Mouse (Mus musculus) telencephalon, adult 2 months (tissue): Measurements from ENCODE around the gene Dcpp3.
"Not testable (repeated sequence)": the region's sequence is repeated elsewhere in the genome, so short reads cannot be mapped to it uniquely, and the experiment has no call there.

Experiments
- DNase-seq: peaks from one replicate; pipeline ENCODE4 v3.0.0-alpha.2; 2011; ENCODE audit warnings: low read depth, low spot score

Gene Dcpp3

GRCm38 (mm10) chr17:23917158-23917557 is at the start of gene Dcpp3:
Gene Dcpp3, plus strand, starts transcription at chr17:23917458.
- not testable (repeated sequence) for DNase-seq

GRCm38 (mm10) chr17:23867756-23868155 is 49.5 kb upstream of the Dcpp3 start, which contains the start of gene Prss21:
Gene Prss21, plus strand, starts transcription at chr17:23868056.
- DNase-seq, result no peak

- DNase-seq, result no peak
Observed at GRCm38 (mm10) chr17:23868513-23868912, 48.7 kb upstream of the Dcpp3 start.

- no peak for DNase-seq
Observed at GRCm38 (mm10) chr17:23873884-23874856, 43.1 kb upstream of the Dcpp3 start.

GRCm38 (mm10) chr17:23876741-23877140 is 40.5 kb upstream of the Dcpp3 start:
- DNase-seq, result peak; percentile 42

GRCm38 (mm10) chr17:23877166-23877565 is 40.1 kb upstream of the Dcpp3 start:
- no peak for DNase-seq

- not testable (repeated sequence) for DNase-seq
Observed at GRCm38 (mm10) chr17:23880576-23880975, 36.7 kb upstream of the Dcpp3 start, which contains the start of the genes Dcpp1 and Dcpp2. Gene Dcpp1, plus strand, starts transcription at chr17:23880876. Gene Dcpp2, plus strand, starts transcription at chr17:23880880.

GRCm38 (mm10) chr17:23924531-23925007 is 7.3 kb downstream of the Dcpp3 start:
- peak; percentile 83 for DNase-seq

GRCm38 (mm10) chr17:23925090-23925493 is 7.8 kb downstream of the Dcpp3 start:
- peak; percentile 35 for DNase-seq

GRCm38 (mm10) chr17:23931157-23931556 is 13.9 kb downstream of the Dcpp3 start:
- DNase-seq, result no peak

GRCm38 (mm10) chr17:23941372-23941771 is 24.1 kb downstream of the Dcpp3 start, which contains the start of gene Sbp:
Gene Sbp, plus strand, starts transcription at chr17:23941672.
- no peak for DNase-seq

GRCm38 (mm10) chr17:23947486-23947885 is 30.2 kb downstream of the Dcpp3 start:
- peak; percentile 47 for DNase-seq

- no peak for DNase-seq
Observed at GRCm38 (mm10) chr17:23949068-23949467, 31.8 kb downstream of the Dcpp3 start.

GRCm38 (mm10) chr17:23950828-23951227 is 33.6 kb downstream of the Dcpp3 start:
- DNase-seq, result not testable (repeated sequence)

GRCm38 (mm10) chr17:23955174-23955573 is 37.9 kb downstream of the Dcpp3 start, which contains the start of gene Sbpl:
Gene Sbpl, minus strand, starts transcription at chr17:23955274.
- DNase-seq, result no peak

- DNase-seq, result peak; percentile 41
Observed at GRCm38 (mm10) chr17:23960084-23960738, 43.0 kb downstream of the Dcpp3 start.

- no peak for DNase-seq
Observed at GRCm38 (mm10) chr17:23961573-23962122, 44.4 kb downstream of the Dcpp3 start.

GRCm38 (mm10) chr17:23965805-23966425 is 48.7 kb downstream of the Dcpp3 start:
- no peak for DNase-seq

- no peak for DNase-seq
Observed at GRCm38 (mm10) chr17:23966658-23967401, 49.6 kb downstream of the Dcpp3 start.

GRCm38 (mm10) chr17:23968780-23969179 is 51.5 kb downstream of the Dcpp3 start:
- no peak for DNase-seq
